21 mouse cellular contexts compared by ENCODE assay signal in genomic region chr10:59446911-59447437, GRCm38 (mm10). TPM values are rescaled to one million over a fixed set of nuclear protein-coding genes. Genes with fewer than 3 reads are reported as not detected.
DNase-seq lines count a peak whose midpoint lies in the region; ATAC-seq and TF ChIP-seq lines count a peak whose summit lies in the region.
"Had no signal": no experiment of that assay in that cellular context is flagged by ENCODE, and none has a peak within 500 bp of the region (broad histone marks: within the 10 kb centered on the region; RNA-seq: fewer than 3 reads in every experiment).

No protein-coding gene starts in this region.

- H3K4me3 ChIP-seq in heart, embryonic 10.5 days = no peak overlapping the region
- H3K4me3 ChIP-seq in kidney, embryonic 16.5 days (ENCODE audit: low read length) = no peak overlapping the region
- no peak overlapping the region for H3K4me3 ChIP-seq in lung, embryonic 14.5 days (ENCODE audit: low read depth, low read length)
- no peak overlapping the region for H3K4me3 ChIP-seq in limb, embryonic 10.5 days
- H3K4me3 ChIP-seq: embryonic facial prominence, embryonic 13.5 days; forebrain, embryonic 10.5 days; hindbrain, embryonic 15.5 days had no signal

- DNase-seq in heart, embryonic 10.5 days (ENCODE audit: low spot score) = no peak
- no peak for DNase-seq in heart, postnatal 4 days
- no peak for DNase-seq in kidney, adult 11 months
- DNase-seq in lung, embryonic 14.5 days = peak; percentile 36
- DNase-seq in lung, postnatal 14 days = no peak
- no peak for DNase-seq in limb, embryonic 10.5 days (ENCODE audit: low spot score)
- DNase-seq: cerebellum, adult 2 months; gastrocnemius, postnatal 25 days; thymus, adult 2 months had no signal

- no peak for TF ChIP-seq CTCF in lung, embryonic 14.5 days (IDR thresholded peaks at IDR 0.05; ENCODE audit: low read depth)

- H3K27me3 ChIP-seq in heart, embryonic 10.5 days (ENCODE audit: insufficient read depth, poor library complexity, severe bottlenecking) = no peaks in the 10 kb centered on the region
- H3K27me3 ChIP-seq in kidney, embryonic 16.5 days (ENCODE audit: insufficient read depth, low read length) = no peaks in the 10 kb centered on the region
- H3K27me3 ChIP-seq in lung, embryonic 14.5 days (ENCODE audit: insufficient read depth, low read length) = no peaks in the 10 kb centered on the region
- H3K27me3 ChIP-seq in limb, embryonic 10.5 days (ENCODE audit: low read depth, poor library complexity, severe bottlenecking) = no peaks in the 10 kb centered on the region
- H3K27me3 ChIP-seq: embryonic facial prominence, embryonic 13.5 days; hindbrain, embryonic 15.5 days had no signal

- H3K4me2 ChIP-seq in kidney, embryonic 16.5 days (replicated peaks; ENCODE audit: low read depth, low read length) = no peak overlapping the region
- H3K4me2 ChIP-seq in lung, embryonic 14.5 days = no peak overlapping the region
- H3K4me2 ChIP-seq: embryonic facial prominence, embryonic 13.5 days; hindbrain, embryonic 15.5 days had no signal

- 67% methylated on average over 10 of the region's 10 CpGs for WGBS in heart, embryonic 10.5 days
- 86% methylated on average over 10 of the region's 10 CpGs for WGBS in kidney, embryonic 16.5 days
- 70% methylated on average over 10 of the region's 10 CpGs for WGBS in lung, embryonic 14.5 days
- 85% methylated on average over 10 of the region's 10 CpGs for WGBS in limb, embryonic 10.5 days

- H3K27ac ChIP-seq in heart, embryonic 10.5 days = peak overlapping the region; percentile 42
- peak overlapping the region; percentile 8; the same call in 1 of the 2 replicates for H3K27ac ChIP-seq in kidney, embryonic 16.5 days (ENCODE audit: low read length)
- H3K27ac ChIP-seq in lung, embryonic 14.5 days (ENCODE audit: low read depth) = peak overlapping the region; percentile 52; the same call in 1 of the 2 replicates
- peak overlapping the region; percentile 42; the same call in 1 of the 2 replicates for H3K27ac ChIP-seq in limb, embryonic 10.5 days
- H3K27ac ChIP-seq: embryonic facial prominence, embryonic 13.5 days; forebrain, embryonic 10.5 days; hindbrain, embryonic 15.5 days; liver, embryonic 14.5 days had no signal

- H3K9me3 ChIP-seq in heart, embryonic 10.5 days = no peaks in the 10 kb centered on the region
- no peaks in the 10 kb centered on the region for H3K9me3 ChIP-seq in kidney, embryonic 16.5 days (ENCODE audit: low read length)
- no peaks in the 10 kb centered on the region for H3K9me3 ChIP-seq in lung, embryonic 14.5 days (ENCODE audit: low read depth, low read length)
- H3K9me3 ChIP-seq in limb, embryonic 10.5 days (replicated peaks) = no peaks in the 10 kb centered on the region
- H3K9me3 ChIP-seq: embryonic facial prominence, embryonic 13.5 days; forebrain, embryonic 10.5 days; hindbrain, embryonic 15.5 days had no signal

- no peak for ATAC-seq in kidney, embryonic 16.5 days (ENCODE audit: low FRiP score, low TSS enrichment)
- ATAC-seq in lung, embryonic 14.5 days (ENCODE audit: insufficient read depth) = no peak
- ATAC-seq: intestine, postnatal 0 days; midbrain, embryonic 16.5 days had no signal

- H3K4me1 ChIP-seq in heart, embryonic 10.5 days = peaks cover 54% of the 10 kb centered on the region
- H3K4me1 ChIP-seq in kidney, embryonic 16.5 days (ENCODE audit: insufficient read depth, low read length) = peaks cover 5% of the 10 kb centered on the region; the same call in 1 of the 2 replicates
- H3K4me1 ChIP-seq in lung, embryonic 14.5 days (ENCODE audit: insufficient read depth) = 0 out of 2 replicates have a peak, but pooled peaks cover 7% of the 10 kb centered on the region
- H3K4me1 ChIP-seq in limb, embryonic 10.5 days = peaks cover 30% of the 10 kb centered on the region
- H3K4me1 ChIP-seq: embryonic facial prominence, embryonic 13.5 days; hindbrain, embryonic 15.5 days had no signal

- peaks cover 2% of the 10 kb centered on the region; the same call in 1 of the 2 replicates for H3K36me3 ChIP-seq in heart, embryonic 10.5 days
- peaks cover 5% of the 10 kb centered on the region; the same call in 1 of the 2 replicates for H3K36me3 ChIP-seq in kidney, embryonic 16.5 days (ENCODE audit: insufficient read depth, low read length)
- no peaks in the 10 kb centered on the region for H3K36me3 ChIP-seq in lung, embryonic 14.5 days (ENCODE audit: insufficient read depth)
- no peaks in the 10 kb centered on the region for H3K36me3 ChIP-seq in limb, embryonic 10.5 days
- H3K36me3 ChIP-seq: forebrain, embryonic 10.5 days; hindbrain, embryonic 15.5 days had no signal

- H3K9ac ChIP-seq in kidney, embryonic 16.5 days (replicated peaks; ENCODE audit: low read length) = no peak overlapping the region
- H3K9ac ChIP-seq in lung, embryonic 14.5 days = no peak overlapping the region
- H3K9ac ChIP-seq: embryonic facial prominence, embryonic 13.5 days; hindbrain, embryonic 15.5 days; liver, embryonic 14.5 days had no signal

RNA-seq across cellular contexts. Expression of gene Oit3, which starts 5.4 kb away (rescaled TPM):
- 2.2 and 14.2 TPM in 2 replicates for polyA plus RNA-seq in heart, embryonic 10.5 days (2016; fragmentation: Nextera tagmentation; extraction: Ambion mirVana)
- under 1 TPM; 0.79 to 0.99 TPM for total RNA-seq in heart, postnatal 4 days (2021)
- polyA plus RNA-seq in kidney, embryonic 16.5 days (2015; fragmentation: Nextera tagmentation; extraction: Ambion mirVana) = 2.0 and 2.3 TPM in 2 replicates
- polyA plus RNA-seq in lung, embryonic 14.5 days (2014; fragmentation: Nextera tagmentation; extraction: Ambion mirVana) = 0.62 and 1.4 TPM in 2 replicates
- polyA plus RNA-seq in limb, embryonic 10.5 days (2016; fragmentation: Nextera tagmentation; extraction: Ambion mirVana) = 0.84 and 0.88 TPM in 2 replicates
- total RNA-seq: ES-E14 had no signal
- polyA plus RNA-seq: midbrain, embryonic 16.5 days had no signal

RNA-seq across cellular contexts. Expression of gene Pla2g12b, which starts 43.5 kb away (rescaled TPM):
- polyA plus RNA-seq in heart, embryonic 10.5 days (2016; fragmentation: Nextera tagmentation; extraction: Ambion mirVana) = 1.6 and 9.4 TPM in 2 replicates
- total RNA-seq in heart, postnatal 4 days (2021) = under 1 TPM; 0.25 to 0.41 TPM
- 0.27 and 0.44 TPM in 2 replicates for polyA plus RNA-seq in kidney, embryonic 16.5 days (2015; fragmentation: Nextera tagmentation; extraction: Ambion mirVana)
- not detected in 2 replicates for polyA plus RNA-seq in lung, embryonic 14.5 days (2014; fragmentation: Nextera tagmentation; extraction: Ambion mirVana)
- not detected in 2 replicates for polyA plus RNA-seq in limb, embryonic 10.5 days (2016; fragmentation: Nextera tagmentation; extraction: Ambion mirVana)
- total RNA-seq: common myeloid progenitor, adult 5-6 weeks; gastrocnemius, postnatal 25 days; layer of hippocampus, postnatal 10 days; left cerebral cortex, postnatal 36 days had no signal
- polyA plus RNA-seq: cerebellum, adult 2 months; embryonic facial prominence, embryonic 13.5 days; forebrain, embryonic 10.5 days; hindbrain, embryonic 15.5 days; midbrain, embryonic 16.5 days; neural tube, embryonic 11.5 days; thymus, adult 2 months had no signal

RNA-seq across cellular contexts. Expression of gene Gm10273, which starts 51.5 kb away (rescaled TPM):
- 14.5 and 17.6 TPM in 2 replicates for polyA plus RNA-seq in heart, embryonic 10.5 days (2016; fragmentation: Nextera tagmentation; extraction: Ambion mirVana)
- 100 to 1,000 TPM; 134 to 144 TPM for total RNA-seq in heart, postnatal 4 days (2021)
- polyA plus RNA-seq in kidney, embryonic 16.5 days (2015; fragmentation: Nextera tagmentation; extraction: Ambion mirVana) = 8.4 and 21.9 TPM in 2 replicates
- polyA plus RNA-seq in lung, embryonic 14.5 days (2014; fragmentation: Nextera tagmentation; extraction: Ambion mirVana) = 9.4 and 19.0 TPM in 2 replicates
- 14.7 and 16.1 TPM in 2 replicates for polyA plus RNA-seq in limb, embryonic 10.5 days (2016; fragmentation: Nextera tagmentation; extraction: Ambion mirVana)
